Mouse (Mus musculus): ENCODE measurements around the gene Vegfd.

Vegfd gene

DNA sequence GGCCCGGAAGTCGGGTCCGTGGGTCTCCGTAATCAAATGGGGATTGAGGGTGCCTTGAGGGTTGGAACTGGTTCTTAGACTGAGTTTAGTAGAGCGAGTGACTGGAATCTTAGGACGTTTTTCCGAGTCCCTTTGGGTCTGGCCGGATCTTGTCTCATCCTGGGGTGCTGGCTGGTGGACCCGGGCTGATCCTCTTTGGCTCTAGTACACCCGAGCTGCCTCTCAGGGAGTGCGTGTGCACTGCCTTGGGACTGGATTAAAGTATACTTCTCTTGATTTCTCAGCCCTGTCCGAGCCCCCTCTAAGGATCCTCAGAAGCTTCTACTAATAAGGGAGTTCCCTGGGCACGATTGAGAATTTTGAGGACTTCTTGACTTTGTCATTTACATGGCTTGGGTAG is 46.8 kb downstream of the Vegfd start:
- DNase-seq, result no peak

DNA sequence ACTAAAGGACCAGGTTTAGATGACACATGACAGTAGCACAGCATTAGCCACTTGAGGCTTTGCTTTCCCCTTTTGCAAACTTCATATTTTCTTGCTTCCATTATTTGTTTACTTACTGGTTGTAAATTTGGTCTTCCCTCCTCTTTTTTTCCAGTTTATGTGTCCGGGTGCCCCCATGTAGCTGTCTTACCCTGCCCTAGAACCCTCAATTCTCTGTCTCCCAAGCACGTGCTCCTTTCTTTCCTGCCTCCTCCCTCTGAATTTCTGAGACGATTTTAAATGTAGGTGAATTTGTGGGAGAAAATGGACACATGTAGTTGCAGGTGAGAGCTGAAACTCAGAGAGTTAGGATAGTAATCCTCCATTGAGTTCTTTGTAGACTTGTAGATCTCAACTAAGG is 47.3 kb downstream of the Vegfd start:
- no peak for DNase-seq

DNA sequence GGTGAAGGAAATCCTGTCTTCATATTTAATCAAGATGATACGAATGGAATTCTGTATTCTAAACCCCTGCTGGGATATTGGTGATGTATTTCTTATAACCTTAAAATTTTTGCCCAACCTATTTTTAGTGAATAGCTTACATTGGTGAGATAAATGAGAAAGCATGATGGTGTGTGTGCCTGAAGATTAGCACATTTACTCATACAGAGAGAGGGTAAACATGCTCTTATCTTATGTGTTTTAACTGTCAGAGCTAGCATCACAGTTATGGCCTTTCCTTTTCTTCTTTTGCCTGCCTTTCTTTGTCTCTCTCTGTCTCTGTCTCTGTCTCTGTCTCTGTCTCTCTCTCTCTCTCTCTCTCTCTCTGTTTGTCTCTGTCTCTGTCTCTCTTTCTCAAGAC is 51.6 kb downstream of the Vegfd start:
- no peak for DNase-seq

DNA sequence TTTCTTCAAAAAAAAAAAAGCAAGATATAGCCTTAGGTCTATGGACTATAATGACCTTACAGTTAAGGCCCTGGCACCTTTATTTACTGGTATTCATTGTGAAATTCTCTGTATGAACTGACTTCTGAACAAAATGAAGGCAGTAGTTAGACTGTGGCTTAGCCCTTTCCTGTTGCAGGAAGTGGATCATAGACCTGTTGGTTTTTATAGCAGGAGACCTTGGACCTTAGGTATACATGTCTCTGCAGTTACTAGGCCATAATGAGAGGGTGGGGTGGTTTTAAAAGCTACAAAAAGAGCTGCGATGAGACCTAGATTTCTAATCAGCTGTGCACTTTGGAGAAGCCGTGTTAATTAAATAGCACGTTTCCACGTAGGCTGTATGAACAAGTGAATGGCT is 54.1 kb downstream of the Vegfd start:
- no peak for DNase-seq

DNA sequence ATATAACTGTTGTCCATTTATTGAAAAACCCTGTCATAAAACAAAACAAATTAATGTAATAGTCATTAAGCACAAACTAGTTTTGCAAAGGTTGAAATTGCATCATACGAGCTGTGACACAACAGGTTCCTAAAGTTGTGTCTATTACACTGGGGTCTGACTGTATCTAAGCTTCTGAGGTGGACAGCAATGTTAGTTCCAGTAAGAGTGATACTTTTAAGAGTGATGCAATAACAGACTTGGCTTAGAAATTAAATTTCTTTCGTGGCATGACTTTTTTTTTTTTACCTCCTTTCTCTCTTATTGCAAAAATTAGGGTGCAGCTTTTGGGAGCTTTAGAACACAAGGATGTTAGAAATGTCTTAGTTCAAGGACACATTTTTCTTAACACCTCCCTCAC is 55.0 kb downstream of the Vegfd start:
- DNase-seq, result no peak

DNA sequence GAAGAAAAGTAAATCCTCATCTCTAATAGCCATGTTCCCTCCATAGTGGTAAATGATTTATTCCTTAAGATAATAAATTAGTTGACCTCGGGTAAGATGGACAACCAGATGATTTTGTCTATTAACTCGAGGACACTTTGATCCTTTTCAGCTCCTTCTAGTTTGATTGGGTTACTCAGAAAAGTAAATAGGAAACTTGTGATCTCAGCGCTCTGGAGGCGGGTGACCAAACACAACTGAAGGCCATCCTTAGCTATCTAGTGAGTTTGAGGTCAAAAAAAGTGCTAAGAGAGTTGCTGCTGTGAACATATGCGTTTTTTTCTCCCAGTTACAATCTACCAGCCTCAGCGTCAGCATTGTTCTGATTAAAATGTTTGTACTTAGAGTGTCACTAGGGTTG is 57.4 kb downstream of the Vegfd start:
- DNase-seq, result no peak

DNA sequence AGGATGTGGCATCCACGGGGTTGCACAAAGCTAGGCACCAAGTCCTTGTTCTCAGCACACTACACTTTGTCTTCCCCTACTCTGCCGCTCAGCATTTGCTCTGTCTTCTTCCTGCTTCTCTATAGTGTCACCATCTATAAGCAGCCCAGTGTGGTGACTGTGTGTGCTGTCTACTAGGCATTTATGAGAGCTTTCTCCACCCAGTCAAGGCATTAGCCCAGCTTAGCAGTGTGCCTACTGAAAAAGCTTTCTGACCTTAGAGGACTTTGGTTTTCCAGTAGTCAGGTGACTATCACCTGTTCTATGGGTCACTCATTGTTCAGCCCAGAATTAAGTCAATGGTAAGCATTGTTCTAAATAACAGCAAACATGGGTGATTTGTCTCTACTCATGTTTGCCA is 58.0 kb downstream of the Vegfd start:
- no peak for DNase-seq

DNA sequence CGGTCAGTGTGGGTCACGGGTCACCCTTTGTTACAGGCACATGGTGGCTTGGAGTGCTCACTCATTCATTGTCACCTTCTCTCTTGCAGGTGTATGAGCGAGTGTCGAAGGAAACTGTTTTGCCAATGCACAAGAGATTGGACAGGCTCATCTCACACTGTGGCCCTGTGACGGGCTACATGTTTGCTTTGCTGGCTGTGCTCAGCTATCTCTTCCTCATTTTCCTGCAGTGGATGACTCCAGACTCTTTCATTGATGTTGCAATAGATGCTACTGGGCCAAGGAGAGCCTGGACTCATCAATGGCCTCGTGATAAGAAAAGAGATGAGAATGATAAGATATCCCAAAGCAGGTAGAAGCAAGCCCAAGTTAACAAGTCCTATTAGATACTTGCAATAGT is 58.4 kb downstream of the Vegfd start:
- no peak for DNase-seq

DNA sequence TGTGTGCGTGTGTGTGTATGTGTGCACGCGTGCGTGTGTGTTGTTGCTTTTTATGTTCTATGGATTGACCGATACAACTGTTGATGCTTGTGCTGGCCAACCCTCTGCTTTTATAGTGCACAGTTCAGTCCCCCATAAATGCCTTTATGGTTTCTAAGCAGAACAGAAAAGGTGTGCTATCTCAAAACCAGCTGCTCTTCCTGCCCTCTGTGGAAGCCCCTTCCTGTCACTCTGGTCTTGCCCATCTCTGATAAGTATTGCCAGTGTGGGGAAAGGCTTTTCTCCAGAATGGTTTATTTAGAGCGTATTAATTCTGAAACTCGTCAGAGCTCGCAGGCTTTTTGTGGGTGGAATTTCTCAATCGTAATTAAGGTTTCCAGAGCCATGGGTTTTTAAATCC is 59.5 kb downstream of the Vegfd start:
- DNase-seq, result no peak

DNA sequence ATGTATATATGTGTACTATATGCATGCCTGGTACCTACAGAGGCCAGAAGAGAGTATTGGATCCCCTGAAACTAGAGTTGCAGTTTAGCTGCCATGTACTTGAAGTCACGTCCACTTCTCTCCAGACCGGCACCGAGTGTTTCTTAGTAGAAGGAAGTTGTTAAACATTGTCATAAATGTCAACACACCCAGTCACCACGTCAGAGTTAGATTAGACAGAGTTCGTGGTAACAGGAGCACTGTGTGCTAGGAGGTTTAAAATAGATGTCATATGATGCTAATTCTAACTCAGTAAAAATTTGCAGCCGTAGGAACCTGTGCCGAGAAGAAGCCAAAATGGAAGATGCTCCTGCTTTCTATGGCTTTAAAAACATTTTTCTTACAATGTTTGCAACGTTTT is 63.5 kb downstream of the Vegfd start, which contains the start of gene Asb11:
Asb11 (plus strand) TSS at position 286 of the 400 bp plus-strand sequence.
- no peak for DNase-seq

DNA sequence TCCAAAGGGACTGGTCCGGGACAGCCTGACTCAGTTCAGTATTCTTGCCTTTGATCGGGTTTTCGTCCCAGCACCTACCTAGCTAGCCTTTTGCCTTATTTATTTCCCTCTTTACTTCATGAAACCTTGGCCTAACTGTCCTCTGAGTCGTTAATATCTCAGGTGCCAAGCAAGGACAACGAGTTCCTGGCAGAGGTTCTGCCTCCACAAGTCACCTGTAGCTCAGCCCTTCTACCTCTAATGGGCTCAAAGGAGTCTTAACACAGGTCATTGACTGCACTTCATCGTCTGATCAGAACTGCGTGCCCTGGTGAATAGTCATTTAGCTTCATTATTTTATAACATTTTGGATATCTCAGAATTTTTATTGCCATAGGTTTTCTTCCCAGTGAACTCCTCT is 66.3 kb downstream of the Vegfd start:
- DNase-seq, result no peak

DNA sequence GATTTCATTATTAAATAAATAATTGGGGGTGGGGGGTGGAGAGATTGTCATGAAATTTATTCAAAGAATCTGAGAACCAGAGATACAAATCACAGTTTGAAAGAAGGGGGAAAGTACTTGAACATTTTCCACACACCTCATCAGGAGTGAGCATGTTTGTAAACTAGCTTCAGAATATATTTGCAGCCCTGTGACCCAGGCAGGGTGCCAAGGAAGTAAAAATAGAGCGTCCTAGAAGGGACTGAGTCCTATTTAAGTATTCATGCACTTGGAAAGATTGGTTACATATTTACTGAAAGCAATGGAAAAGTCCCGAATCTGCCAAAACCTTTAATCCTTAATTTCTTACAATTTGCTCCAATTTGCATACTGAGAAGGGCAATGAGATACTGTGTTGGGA is 67.0 kb downstream of the Vegfd start:
- peak; percentile 72 for DNase-seq

DNA sequence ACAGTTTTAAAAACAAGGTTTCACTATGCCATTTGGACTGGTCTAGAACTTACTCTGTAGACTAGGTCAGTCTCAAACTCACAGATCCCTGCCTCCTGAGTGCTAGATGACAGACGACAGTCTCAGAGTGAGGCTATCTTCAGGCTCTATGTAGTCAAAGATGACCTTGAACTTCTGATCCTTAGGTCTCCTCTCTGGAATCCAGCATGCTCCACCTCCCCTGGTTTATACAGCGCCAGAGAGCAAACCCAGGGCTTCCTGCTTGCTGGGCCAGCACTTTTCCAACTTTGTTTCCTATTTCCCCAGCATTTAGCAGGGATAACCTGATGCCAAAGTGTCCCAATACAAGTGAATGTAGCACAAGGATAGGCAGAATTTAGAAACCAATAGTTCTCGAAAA is 67.5 kb downstream of the Vegfd start:
- no peak for DNase-seq

DNA sequence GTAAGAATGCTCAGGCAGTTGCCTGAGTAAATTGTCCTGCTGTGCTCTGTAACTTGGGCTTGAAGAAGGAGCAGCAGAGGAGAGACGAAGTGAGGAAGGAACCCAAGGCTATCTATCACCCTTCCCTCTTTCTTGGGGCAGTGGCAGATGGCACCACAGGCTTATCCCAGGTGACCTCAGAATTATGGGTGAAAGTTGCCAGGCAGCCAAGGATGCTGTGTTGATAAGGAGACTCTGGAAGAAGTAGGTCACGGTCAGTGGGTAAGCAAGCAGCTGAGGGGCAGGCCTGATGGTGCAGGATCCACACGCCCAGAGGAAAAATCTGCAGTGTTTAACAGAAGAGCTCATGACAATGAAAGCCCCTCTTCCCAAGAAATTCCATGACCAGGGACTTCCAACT is 68.1 kb downstream of the Vegfd start:
- no peak for DNase-seq

DNA sequence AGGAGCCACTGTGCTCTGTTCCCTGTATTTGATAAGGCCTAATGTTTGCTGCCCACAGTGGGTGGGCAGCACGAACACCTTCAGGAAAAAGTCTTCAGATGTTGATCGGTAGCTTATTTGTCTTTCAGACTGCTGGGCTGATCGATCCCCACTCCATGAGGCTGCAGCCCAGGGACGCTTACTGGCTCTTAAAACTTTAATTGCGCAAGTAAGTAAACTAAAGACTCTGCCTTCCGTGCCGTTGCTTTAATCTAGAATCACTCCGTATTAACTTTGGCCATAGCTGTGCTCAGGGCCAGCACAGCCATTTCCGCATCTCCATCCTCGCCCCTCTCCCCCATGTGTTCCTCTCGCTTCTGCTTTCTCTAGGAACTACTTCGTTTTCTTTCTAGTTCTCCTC is 72.4 kb downstream of the Vegfd start:
- DNase-seq, result no peak

DNA sequence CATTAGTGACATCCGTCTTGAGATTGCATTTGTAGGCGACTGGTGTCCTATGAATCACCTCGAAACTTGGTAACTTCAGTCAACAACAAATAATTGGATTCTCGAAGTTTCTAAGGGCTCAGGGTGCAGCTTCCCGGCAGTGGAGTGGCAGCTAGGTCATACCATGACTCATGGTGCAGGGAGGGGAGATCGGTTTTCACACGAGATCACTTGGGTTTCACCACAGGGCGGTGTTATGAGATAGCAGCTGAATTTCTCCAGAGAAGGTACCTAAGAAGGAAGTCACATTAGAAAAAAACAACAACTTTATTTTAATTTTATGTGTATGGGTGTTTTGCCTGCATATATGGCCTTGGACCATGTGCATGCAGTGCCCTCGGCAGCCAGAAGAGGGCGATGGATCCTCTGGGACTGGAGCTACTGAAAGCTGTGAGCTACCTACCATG is 73.0 kb downstream of the Vegfd start:
- no peak for DNase-seq

DNA sequence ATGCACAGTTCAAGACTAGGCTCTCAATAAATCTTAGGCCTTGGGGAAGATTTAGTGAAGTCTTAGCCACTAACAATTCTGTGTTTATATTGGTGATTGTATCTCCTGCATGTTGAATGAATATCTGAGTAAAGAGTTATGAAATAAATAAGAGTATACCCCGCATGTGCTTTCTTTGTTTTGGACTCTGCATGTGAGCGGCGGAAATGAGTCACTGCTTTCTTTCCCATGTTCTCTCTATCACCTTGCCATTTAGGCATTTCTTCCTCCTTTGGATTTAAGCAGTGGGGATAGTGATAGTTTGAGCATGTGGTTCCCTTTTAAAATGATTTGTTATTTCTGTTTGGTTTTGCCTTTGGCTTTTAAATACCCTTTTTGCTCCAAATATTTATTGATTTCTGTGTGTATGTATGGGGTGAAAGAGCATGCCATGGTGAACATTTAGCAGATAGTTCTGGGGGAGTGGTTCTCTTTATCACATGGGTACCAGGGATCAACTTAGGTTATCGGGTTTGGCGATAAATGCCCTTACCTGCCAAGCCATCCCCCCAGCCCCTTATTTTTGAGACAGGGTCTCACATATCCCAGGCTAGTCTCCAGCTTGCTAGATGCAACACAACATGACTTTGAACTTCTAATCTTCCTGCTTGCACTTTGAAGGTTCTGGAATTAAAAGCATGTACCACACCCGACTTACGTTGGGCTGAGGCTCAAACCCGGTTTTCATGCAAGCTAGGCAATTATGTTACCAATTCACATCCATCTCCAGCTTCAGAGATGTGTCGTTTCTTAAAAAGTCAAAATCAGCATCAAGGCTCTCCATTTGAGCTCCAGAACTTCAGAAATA is 73.9 kb downstream of the Vegfd start:
- no peak for DNase-seq

DNA sequence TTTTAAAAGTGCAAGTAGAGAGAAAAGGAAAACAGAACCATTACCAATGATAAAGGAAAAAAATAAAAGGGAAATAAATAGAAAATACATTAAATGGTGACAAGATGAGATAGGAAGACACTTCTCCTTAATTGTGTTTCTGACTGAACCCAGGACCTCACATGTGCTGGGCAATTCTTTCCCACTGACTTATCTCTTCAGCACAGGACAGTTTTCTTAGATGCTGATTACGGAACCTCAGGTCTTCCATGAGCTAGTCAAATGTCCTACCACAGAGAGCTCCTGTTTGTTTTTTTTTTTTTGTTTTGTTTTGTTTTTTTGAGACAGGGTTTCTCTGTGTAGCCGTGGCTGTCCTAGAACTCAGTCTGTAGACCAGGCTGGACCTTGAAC is 74.5 kb downstream of the Vegfd start:
- DNase-seq, result no peak

DNA sequence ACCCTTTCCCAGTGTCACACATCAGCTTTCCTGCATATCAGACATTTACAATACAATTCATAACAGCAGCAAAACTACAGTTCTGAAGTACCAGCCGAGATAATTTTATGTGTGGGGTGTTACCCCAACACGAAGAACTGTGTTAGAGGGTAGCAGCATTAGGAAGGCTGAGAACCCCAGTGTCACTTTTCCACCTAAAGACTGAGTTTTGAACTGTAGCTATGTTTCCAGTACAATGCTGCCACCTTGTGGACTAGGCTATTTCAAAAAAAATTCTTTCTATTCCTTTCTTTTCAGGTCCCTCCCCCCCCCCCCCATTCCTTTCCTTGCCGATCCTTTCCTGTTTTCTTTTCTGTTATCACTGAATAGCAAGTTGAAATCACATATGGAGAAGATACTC is 76.0 kb downstream of the Vegfd start:
- peak; percentile 39 for DNase-seq

Measured in kidney, postnatal 10 days (tissue).